ENCODE assay signal across 8 mouse cellular contexts in the genomic region with DNA sequence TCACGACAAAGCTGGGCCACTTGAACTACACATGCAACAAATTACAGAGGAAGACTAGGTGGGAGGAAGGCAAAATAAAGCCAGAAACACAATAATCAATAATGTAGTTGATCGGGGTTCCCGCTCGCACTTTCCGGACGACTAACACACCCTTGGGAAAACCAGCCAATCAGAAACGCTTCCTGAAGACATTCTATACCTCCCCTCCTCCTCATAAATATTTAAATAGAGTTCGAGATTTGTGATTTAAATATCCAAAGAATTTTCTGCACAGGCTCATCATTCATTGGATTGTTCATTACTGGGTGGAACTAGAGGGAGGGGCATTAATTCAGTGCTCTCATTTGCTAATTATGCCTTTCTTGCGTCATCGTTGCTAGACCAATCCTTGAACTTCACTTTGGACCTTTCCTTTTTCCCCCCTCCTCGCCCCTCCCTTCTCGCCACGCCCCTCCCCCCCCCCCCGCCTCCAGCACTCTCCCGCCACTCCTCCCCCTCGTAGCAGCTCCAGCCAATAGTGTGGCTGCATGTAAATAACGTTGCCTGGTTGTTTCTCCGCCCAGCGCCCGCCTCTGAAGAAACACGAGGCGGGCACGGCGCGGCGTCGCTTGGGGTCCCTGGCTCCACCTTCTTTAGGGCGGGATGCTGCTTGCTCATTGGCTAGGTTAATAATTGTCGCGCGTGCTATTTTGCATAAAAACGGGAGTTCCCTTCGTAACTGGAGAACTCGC.
DNase-seq lines count a peak whose midpoint lies in the region; ATAC-seq and TF ChIP-seq lines count a peak whose summit lies in the region.

No protein-coding gene starts in this region.

- H3K4me3 ChIP-seq in embryonic facial prominence, embryonic 13.5 days, result peak overlapping the region; percentile 33
- no peak overlapping the region for H3K4me3 ChIP-seq in kidney, adult 2 months (ENCODE audit: insufficient read depth, low read depth, low read length)

- ATAC-seq in embryonic facial prominence, embryonic 13.5 days (ENCODE audit: insufficient number of reproducible peaks, insufficient read depth, low FRiP score, low TSS enrichment, low read depth), result peak; percentile 96

- no peak overlapping the region for H3K27ac ChIP-seq in embryonic facial prominence, embryonic 13.5 days
- H3K27ac ChIP-seq in kidney, adult 2 months (ENCODE audit: insufficient read depth, low read depth, low read length), result no peak overlapping the region

- TF ChIP-seq CTCF in kidney, adult 2 months (conservative IDR thresholded peaks at IDR 0.05; ENCODE audit: insufficient read depth, insufficient read length, low read depth, low read length), result no peak

- H3K27me3 ChIP-seq in embryonic facial prominence, embryonic 13.5 days, result peaks cover 72% of the 10 kb centered on the region
- peaks cover 22% of the 10 kb centered on the region for H3K27me3 ChIP-seq in kidney, adult 2 months (replicated peaks; ENCODE audit: control insufficient read depth, insufficient read depth, low read length)

- peak overlapping the region; percentile 56 for H3K4me2 ChIP-seq in embryonic facial prominence, embryonic 13.5 days

- no peaks in the 10 kb centered on the region for H3K9me3 ChIP-seq in embryonic facial prominence, embryonic 13.5 days

- no peak for TF ChIP-seq POLR2A in kidney, adult 2 months (IDR thresholded peaks at IDR 0.05; ENCODE audit: low read depth, low read length)

- H3K9ac ChIP-seq in embryonic facial prominence, embryonic 13.5 days, result no peak overlapping the region

- peak; percentile 100 for DNase-seq in 3134 (ENCODE audit: extremely low read depth, insufficient read length, low spot score)
- DNase-seq in Muller cell, postnatal 12 days (ENCODE audit: inconsistent ontology term), result peak; percentile 97
- peak; percentile 80 to 88 for DNase-seq in heart, adult 9 months (ENCODE audit: low spot score in 2 of 2)
- peak; percentile 85 for DNase-seq in kidney, adult 2 months
- peak; percentile 95 for DNase-seq in lung, postnatal 10 days
- peak; percentile 99 for DNase-seq in retina, postnatal 1 day
- DNase-seq in frontal cortex, adult 2 months (ENCODE audit: extremely low spot score in 1 of 2, low spot score in 1 of 2), result no peak

- H3K4me1 ChIP-seq in embryonic facial prominence, embryonic 13.5 days, result peaks cover 16% of the 10 kb centered on the region
- H3K4me1 ChIP-seq in kidney, adult 2 months (ENCODE audit: control insufficient read depth, insufficient read depth, low read length), result no peaks in the 10 kb centered on the region; the same call in 1 of the 2 replicates

- H3K36me3 ChIP-seq in embryonic facial prominence, embryonic 13.5 days, result no peaks in the 10 kb centered on the region
- H3K36me3 ChIP-seq in kidney, adult 2 months (ENCODE audit: control insufficient read depth, insufficient read depth, low read length), result no peaks in the 10 kb centered on the region

- under 1% methylated on average over 31 of the region's 34 CpGs for WGBS in embryonic facial prominence, embryonic 13.5 days
- 2% methylated on average over 30 of the region's 34 CpGs for WGBS in kidney, adult 2 months

Comparison
In these comparisons a context has a peak if more than half of its experiments do, and no peak if none do; other contexts are left out.
1. DNase-seq: peak in 3134 (single experiment), Muller cell, postnatal 12 days (single experiment), heart, adult 9 months (2 of 2), kidney, adult 2 months (single experiment), lung, postnatal 10 days (single experiment) and retina, postnatal 1 day (single experiment); none in frontal cortex, adult 2 months (0 of 2).